In the genomic region with DNA sequence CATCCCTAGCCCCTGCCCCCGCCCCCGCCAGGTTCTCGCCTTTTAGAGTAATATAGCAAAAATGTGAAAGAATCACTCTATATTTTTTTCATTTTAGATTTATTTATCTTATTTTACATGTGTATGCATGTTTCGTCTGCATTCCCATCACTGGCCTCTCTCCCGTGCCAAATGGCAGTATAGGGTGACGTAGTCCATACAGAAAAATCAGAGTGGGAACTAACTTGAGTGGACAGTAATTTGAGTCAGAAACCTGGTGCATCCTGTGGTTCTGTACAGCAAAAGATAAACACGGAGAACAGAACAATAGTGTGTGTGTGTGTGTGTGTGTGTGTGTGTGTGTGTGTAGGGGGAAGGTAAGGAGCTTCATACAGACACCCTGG, we compare ENCODE assay signal across 8 mouse cellular contexts. TPM values are rescaled to one million over a fixed set of nuclear protein-coding genes. Genes with fewer than 3 reads are reported as not detected.
DNase-seq lines count a peak whose midpoint lies in the region; ATAC-seq and TF ChIP-seq lines count a peak whose summit lies in the region.
"Not testable (repeated sequence)": the region's sequence is repeated elsewhere in the genome, so short reads cannot be mapped to it uniquely, and the experiment has no call there.

No protein-coding gene starts in this region.

- H3K4me1 ChIP-seq in cortical plate, adult 2 months (ENCODE audit: control insufficient read depth, insufficient read depth, low read length); forebrain, embryonic 14.5 days (ENCODE audit: control insufficient read depth, insufficient read depth, low read length); heart, embryonic 16.5 days (ENCODE audit: control insufficient read depth, insufficient read depth, low read length); intestine, embryonic 15.5 days (replicated peaks); limb, embryonic 12.5 days (replicated peaks); lung, adult 2 months (ENCODE audit: control insufficient read depth, insufficient read depth, low read length); stomach, embryonic 14.5 days (ENCODE audit: control insufficient read depth, insufficient read depth, low read length): not testable (repeated sequence)
- peaks cover 14% of the 10 kb centered on the region for H3K4me1 ChIP-seq in midbrain, embryonic 15.5 days

- not testable (repeated sequence) for H3K27me3 ChIP-seq in forebrain, embryonic 14.5 days (replicated peaks; ENCODE audit: control insufficient read depth, insufficient read depth, low read length); heart, embryonic 16.5 days (ENCODE audit: control insufficient read depth, insufficient read depth, low read length); intestine, embryonic 15.5 days (replicated peaks); limb, embryonic 12.5 days; midbrain, embryonic 15.5 days (replicated peaks); stomach, embryonic 14.5 days (ENCODE audit: control insufficient read depth, insufficient read depth, low read length)

- peak overlapping the region; percentile 85 for H3K4me3 ChIP-seq in cortical plate, adult 2 months (ENCODE audit: insufficient read depth, low read length)
- H3K4me3 ChIP-seq in forebrain, embryonic 14.5 days (ENCODE audit: low read depth, low read length), result peak overlapping the region; percentile 56
- peak overlapping the region; percentile 69 for H3K4me3 ChIP-seq in heart, embryonic 16.5 days (ENCODE audit: low read length)
- peak overlapping the region; percentile 58 for H3K4me3 ChIP-seq in intestine, embryonic 15.5 days (replicated peaks)
- H3K4me3 ChIP-seq in limb, embryonic 12.5 days (replicated peaks), result peak overlapping the region; percentile 55
- peak overlapping the region; percentile 68 for H3K4me3 ChIP-seq in lung, adult 2 months (replicated peaks; ENCODE audit: extremely low read depth, low read depth, low read length)
- peak overlapping the region; percentile 53 for H3K4me3 ChIP-seq in midbrain, embryonic 15.5 days
- H3K4me3 ChIP-seq in stomach, embryonic 14.5 days (ENCODE audit: low read depth, low read length), result peak overlapping the region; percentile 60

- 31% methylated on average over 7 of the region's 7 CpGs for WGBS in forebrain, embryonic 14.5 days
- WGBS in heart, embryonic 16.5 days, result 34% methylated on average over 7 of the region's 7 CpGs
- WGBS in intestine, embryonic 15.5 days, result 28% methylated on average over 7 of the region's 7 CpGs
- 37% methylated on average over 7 of the region's 7 CpGs for WGBS in limb, embryonic 12.5 days
- WGBS in lung, adult 2 months, result 15% methylated on average over 7 of the region's 7 CpGs
- WGBS in midbrain, embryonic 15.5 days, result 24% methylated on average over 7 of the region's 7 CpGs
- WGBS in stomach, embryonic 14.5 days, result 26% methylated on average over 7 of the region's 7 CpGs

- not testable (repeated sequence) for DNase-seq in forebrain, embryonic 14.5 days (ENCODE audit: low spot score); lung, adult 2 months

- ATAC-seq in forebrain, embryonic 14.5 days, result peak; percentile 43
- not testable (repeated sequence) for ATAC-seq in heart, embryonic 16.5 days (replicated peaks; ENCODE audit: extremely low read depth, insufficient read depth, low FRiP score); limb, embryonic 12.5 days (ENCODE audit: insufficient number of reproducible peaks, insufficient read depth, low FRiP score, low TSS enrichment, low read depth)
- peak; percentile 50; the same call in 1 of the 2 replicates for ATAC-seq in intestine, embryonic 15.5 days
- ATAC-seq in midbrain, embryonic 15.5 days (replicated peaks), result peak; percentile 74
- ATAC-seq in stomach, embryonic 14.5 days (ENCODE audit: insufficient number of reproducible peaks, insufficient read depth, low FRiP score, low read depth), result peak; percentile 10; the same call in 1 of the 2 replicates

- peak overlapping the region; percentile 86 for H3K9ac ChIP-seq in forebrain, embryonic 14.5 days (ENCODE audit: low read length)
- peak overlapping the region; percentile 75 for H3K9ac ChIP-seq in heart, embryonic 16.5 days (ENCODE audit: low read length)
- H3K9ac ChIP-seq in intestine, embryonic 15.5 days; stomach, embryonic 14.5 days (replicated peaks; ENCODE audit: low read depth, low read length): not testable (repeated sequence)
- peak overlapping the region; percentile 57; the same call in 1 of the 2 replicates for H3K9ac ChIP-seq in limb, embryonic 12.5 days (replicated peaks)
- peak overlapping the region; percentile 90 for H3K9ac ChIP-seq in midbrain, embryonic 15.5 days

- not testable (repeated sequence) for H3K36me3 ChIP-seq in forebrain, embryonic 14.5 days (ENCODE audit: control insufficient read depth, insufficient read depth, low read length); heart, embryonic 16.5 days (ENCODE audit: control insufficient read depth, insufficient read depth); intestine, embryonic 15.5 days; limb, embryonic 12.5 days; midbrain, embryonic 15.5 days (replicated peaks); stomach, embryonic 14.5 days (ENCODE audit: control insufficient read depth, insufficient read depth, low read length)

- not testable (repeated sequence) for H3K27ac ChIP-seq in cortical plate, adult 2 months (ENCODE audit: insufficient read depth, low read length); heart, embryonic 16.5 days (ENCODE audit: low read length); limb, embryonic 12.5 days; stomach, embryonic 14.5 days (ENCODE audit: low read length)
- H3K27ac ChIP-seq in forebrain, embryonic 14.5 days (ENCODE audit: low read depth, low read length), result peak overlapping the region; percentile 92
- 0 out of 2 replicates have a peak overlapping the region, but pooled peaks have one; percentile 67 for H3K27ac ChIP-seq in intestine, embryonic 15.5 days
- H3K27ac ChIP-seq in midbrain, embryonic 15.5 days, result peak overlapping the region; percentile 98

- TF ChIP-seq POLR2A in cortical plate, adult 2 months (IDR thresholded peaks at IDR 0.05; ENCODE audit: extremely low read depth, insufficient read depth, low read length); lung, adult 2 months (IDR thresholded peaks at IDR 0.05; ENCODE audit: borderline replicate concordance, extremely low read depth, low read depth, low read length): not testable (repeated sequence)

- TF ChIP-seq CTCF in cortical plate, adult 2 months (IDR thresholded peaks at IDR 0.05; ENCODE audit: extremely low read depth, insufficient read depth, low read length); lung, adult 2 months (IDR thresholded peaks at IDR 0.05; ENCODE audit: insufficient read depth, low read length): not testable (repeated sequence)

- H3K9me3 ChIP-seq in forebrain, embryonic 14.5 days (replicated peaks; ENCODE audit: control insufficient read depth, low read length); heart, embryonic 16.5 days (replicated peaks; ENCODE audit: control insufficient read depth, low read length); intestine, embryonic 15.5 days; limb, embryonic 12.5 days; midbrain, embryonic 15.5 days; stomach, embryonic 14.5 days (ENCODE audit: control insufficient read depth, low read depth, low read length): not testable (repeated sequence)

- peak overlapping the region; percentile 61 for H3K4me2 ChIP-seq in forebrain, embryonic 14.5 days (ENCODE audit: low read length)
- peak overlapping the region; percentile 86 for H3K4me2 ChIP-seq in heart, embryonic 16.5 days (ENCODE audit: low read depth, low read length)
- peak overlapping the region; percentile 84 for H3K4me2 ChIP-seq in intestine, embryonic 15.5 days (replicated peaks)
- H3K4me2 ChIP-seq in limb, embryonic 12.5 days, result peak overlapping the region; percentile 75
- peak overlapping the region; percentile 55 for H3K4me2 ChIP-seq in midbrain, embryonic 15.5 days
- H3K4me2 ChIP-seq in stomach, embryonic 14.5 days (replicated peaks; ENCODE audit: low read depth, low read length), result peak overlapping the region; percentile 72

RNA-seq across cellular contexts. Expression of a gene that starts 0.2 kb away (rescaled TPM):
- 101 and 102 TPM in 2 replicates for polyA plus RNA-seq in cortical plate, adult 2 months (2012; rRNA removed)
- polyA plus RNA-seq in forebrain, embryonic 14.5 days (2014; fragmentation: Nextera tagmentation; extraction: Ambion mirVana), result 209 and 237 TPM in 2 replicates
- 28.1 and 28.3 TPM in 2 replicates for polyA plus RNA-seq in heart, embryonic 16.5 days (2015; fragmentation: Nextera tagmentation; extraction: Ambion mirVana)
- 36.5 and 37.4 TPM in 2 replicates for polyA plus RNA-seq in intestine, embryonic 15.5 days (2015; fragmentation: Nextera tagmentation; extraction: Ambion mirVana)
- polyA plus RNA-seq in limb, embryonic 12.5 days (2016; fragmentation: Nextera tagmentation; extraction: Ambion mirVana), result 8.8 and 13.6 TPM in 2 replicates
- polyA plus RNA-seq in lung, adult 2 months (2012; rRNA removed), result 207 and 212 TPM in 2 replicates
- 354 and 372 TPM in 2 replicates for polyA plus RNA-seq in midbrain, embryonic 15.5 days (2015; fragmentation: Nextera tagmentation; extraction: Ambion mirVana)
- 44.9 and 49.5 TPM in 2 replicates for polyA plus RNA-seq in stomach, embryonic 14.5 days (2014; fragmentation: Nextera tagmentation; extraction: Ambion mirVana)
